Mouse (Mus musculus): ENCODE measurements around the gene Zc3h10. TPM values are rescaled to one million over a fixed set of nuclear protein-coding genes. Genes with fewer than 3 reads are reported as not detected.
"Not testable (repeated sequence)": the region's sequence is repeated elsewhere in the genome, so short reads cannot be mapped to it uniquely, and the experiment has no call there.

Zc3h10 gene
- polyA plus RNA-seq, 1 experiment, result 15.2 TPM

- Histone ChIP-seq H3K4me3 (ENCODE audit: low read depth, low read length) (peak within 1 kb of the TSS; percentile 91), H3K36me3 (ENCODE audit: control insufficient read depth, insufficient read depth, low read length) (peaks cover 27% of the 10 kb centered on the region), H3K27me3 (ENCODE audit: control insufficient read depth, insufficient read depth, low read length) (no peaks in the 10 kb centered on the region), H3K27ac (ENCODE audit: insufficient read depth, low read depth, low read length) (peak within 1 kb of the TSS; percentile 97), H3K4me1 (ENCODE audit: control insufficient read depth, insufficient read depth, insufficient read length, low read length) (peaks cover 16% of the 10 kb centered on the region)
- WGBS, result under 1% methylated on average over 45 of the region's 45 CpGs
- TF ChIP-seq CTCF (IDR thresholded peaks at IDR 0.05; ENCODE audit: extremely low read depth, insufficient read length, insufficient replicate concordance, low read depth, low read length) (peak; percentile 94; the same call in 1 of the 2 replicates), POLR2A (IDR thresholded peaks at IDR 0.05; ENCODE audit: low read depth, low read length) (peak; percentile 97; the same call in 1 of the 2 replicates)
Observed at GRCm38 (mm10) chr10:128493695-128494666, 53.6 kb downstream of the Zc3h10 start, which contains the start of gene Myl6. Gene Myl6 (minus strand): TSS chr10:128494145.

GRCm38 (mm10) chr10:128493319-128493694, 54.3 kb downstream of the Zc3h10 start:
- Histone ChIP-seq H3K27me3 (ENCODE audit: control insufficient read depth, insufficient read depth, low read length) (no peaks in the 10 kb centered on the region), H3K27ac (ENCODE audit: insufficient read depth, low read depth, low read length) (peak overlapping the region; percentile 97), H3K4me3 (ENCODE audit: low read depth, low read length) (peak overlapping the region; percentile 91), H3K4me1 (ENCODE audit: control insufficient read depth, insufficient read depth, insufficient read length, low read length) (peaks cover 16% of the 10 kb centered on the region), H3K36me3 (ENCODE audit: control insufficient read depth, insufficient read depth, low read length) (peaks cover 33% of the 10 kb centered on the region)
- TF ChIP-seq POLR2A (IDR thresholded peaks at IDR 0.05; ENCODE audit: low read depth, low read length) (no peak), CTCF (IDR thresholded peaks at IDR 0.05; ENCODE audit: extremely low read depth, insufficient read length, insufficient replicate concordance, low read depth, low read length) (no peak)
- under 1% methylated on average over 12 of the region's 12 CpGs for WGBS

GRCm38 (mm10) chr10:128492633-128493311, 54.8 kb downstream of the Zc3h10 start:
- peaks cover 38% of the 10 kb centered on the region for H3K36me3 ChIP-seq (ENCODE audit: control insufficient read depth, insufficient read depth, low read length)
- H3K27me3 ChIP-seq (ENCODE audit: control insufficient read depth, insufficient read depth, low read length), result no peaks in the 10 kb centered on the region
- peak overlapping the region; percentile 91 for H3K4me3 ChIP-seq (ENCODE audit: low read depth, low read length)
- 3% methylated on average over 12 of the region's 12 CpGs for WGBS
- H3K4me1 ChIP-seq (ENCODE audit: control insufficient read depth, insufficient read depth, insufficient read length, low read length), result peaks cover 16% of the 10 kb centered on the region
- TF ChIP-seq CTCF (IDR thresholded peaks at IDR 0.05; ENCODE audit: extremely low read depth, insufficient read length, insufficient replicate concordance, low read depth, low read length) (no peak), POLR2A (IDR thresholded peaks at IDR 0.05; ENCODE audit: low read depth, low read length) (no peak; the same call in 1 of the 2 replicates)
- peak overlapping the region; percentile 97 for H3K27ac ChIP-seq (ENCODE audit: insufficient read depth, low read depth, low read length)

GRCm38 (mm10) chr10:128492051-128492450, 55.5 kb downstream of the Zc3h10 start:
- H3K4me1 ChIP-seq (ENCODE audit: control insufficient read depth, insufficient read depth, insufficient read length, low read length), result peaks cover 16% of the 10 kb centered on the region
- peak overlapping the region; percentile 97 for H3K27ac ChIP-seq (ENCODE audit: insufficient read depth, low read depth, low read length)
- 21% methylated on average over 8 of the region's 8 CpGs for WGBS
- peak overlapping the region; percentile 91 for H3K4me3 ChIP-seq (ENCODE audit: low read depth, low read length)
- H3K36me3 ChIP-seq (ENCODE audit: control insufficient read depth, insufficient read depth, low read length), result peaks cover 44% of the 10 kb centered on the region
- not testable (repeated sequence) for H3K27me3 ChIP-seq (ENCODE audit: control insufficient read depth, insufficient read depth, low read length)

Other genes starting within 250 kb of the Zc3h10 start
- not detected in 2 replicates for gene Il23a, start 249.0 kb downstream of the Zc3h10 start, polyA plus RNA-seq (2012; rRNA removed)
- gene Pan2, start 244.4 kb downstream of the Zc3h10 start, polyA plus RNA-seq (2012; rRNA removed), result 10.3 and 17.7 TPM in 2 replicates
- gene Cnpy2, start 225.3 kb downstream of the Zc3h10 start, polyA plus RNA-seq (2012; rRNA removed), result 31.8 and 46.6 TPM in 2 replicates
- gene Cs, start 210.0 kb downstream of the Zc3h10 start, polyA plus RNA-seq (2012; rRNA removed), result 233 and 588 TPM in 2 replicates
- 36.5 and 79.1 TPM in 2 replicates for gene Coq10a, start 178.8 kb downstream of the Zc3h10 start, polyA plus RNA-seq (2012; rRNA removed)
- 15.3 and 22.1 TPM in 2 replicates for gene Ankrd52, start 170.7 kb downstream of the Zc3h10 start, polyA plus RNA-seq (2012; rRNA removed)
- gene Slc39a5, start 146.5 kb downstream of the Zc3h10 start, polyA plus RNA-seq (2012; rRNA removed), result 165 and 301 TPM in 2 replicates
- 21.6 and 37.8 TPM in 2 replicates for gene Nabp2, start 136.3 kb downstream of the Zc3h10 start, polyA plus RNA-seq (2012; rRNA removed)
- gene Rnf41, start 136.1 kb downstream of the Zc3h10 start, polyA plus RNA-seq (2012; rRNA removed), result 11.0 and 23.0 TPM in 2 replicates
- 44.0 and 98.4 TPM in 2 replicates for gene Smarcc2, start 88.5 kb downstream of the Zc3h10 start, polyA plus RNA-seq (2012; rRNA removed)
- gene Myl6, start 53.6 kb downstream of the Zc3h10 start, polyA plus RNA-seq (2012; rRNA removed), result 492 and 749 TPM in 2 replicates
- gene Myl6b, start 49.1 kb downstream of the Zc3h10 start, polyA plus RNA-seq (2012; rRNA removed), result 0.43 and 1.2 TPM in 2 replicates
- 20.0 and 26.3 TPM in 2 replicates for gene Esyt1, start 21.9 kb downstream of the Zc3h10 start, polyA plus RNA-seq (2012; rRNA removed)
- gene Rpl41, start 1.5 kb upstream of the Zc3h10 start, polyA plus RNA-seq (2012; rRNA removed), result 1,613 and 1,655 TPM in 2 replicates
- gene Pa2g4, start 18.2 kb upstream of the Zc3h10 start, polyA plus RNA-seq (2012; rRNA removed), result 3.2 and 6.9 TPM in 2 replicates
- 32.3 and 127 TPM in 2 replicates for gene Erbb3, start 41.9 kb upstream of the Zc3h10 start, polyA plus RNA-seq (2012; rRNA removed)
- gene Rps26, start 79.0 kb upstream of the Zc3h10 start, polyA plus RNA-seq (2012; rRNA removed), result 439 and 930 TPM in 2 replicates
- 0.65 and 0.95 TPM in 2 replicates for gene Ikzf4, start 98.2 kb upstream of the Zc3h10 start, polyA plus RNA-seq (2012; rRNA removed)
- 10.4 and 14.2 TPM in 2 replicates for gene Suox, start 126.3 kb upstream of the Zc3h10 start, polyA plus RNA-seq (2012; rRNA removed)
- gene Rab5b, start 148.5 kb upstream of the Zc3h10 start, polyA plus RNA-seq (2012; rRNA removed), result 17.2 and 32.2 TPM in 2 replicates
- 1.4 and 2.1 TPM in 2 replicates for gene Pmel, start 156.4 kb upstream of the Zc3h10 start, polyA plus RNA-seq (2012; rRNA removed)
- gene Cdk2, start 157.3 kb upstream of the Zc3h10 start, polyA plus RNA-seq (2012; rRNA removed), result 4.2 and 6.1 TPM in 2 replicates
- 35.0 and 101 TPM in 2 replicates for gene Dgka, start 197.1 kb upstream of the Zc3h10 start, polyA plus RNA-seq (2012; rRNA removed)
- gene Pym1, start 200.1 kb upstream of the Zc3h10 start, polyA plus RNA-seq (2012; rRNA removed), result 6.9 and 17.0 TPM in 2 replicates
- 1.2 and 2.5 TPM in 2 replicates for gene Mmp19, start 243.1 kb upstream of the Zc3h10 start, polyA plus RNA-seq (2012; rRNA removed)

Measured in small intestine, adult 2 months (tissue).